Mouse (Mus musculus) brain, embryonic 14.5 days (tissue): ENCODE measurements at regions not wholly inside any gene's neighbourhood (a gene's known extent, or its start where the extent isn't known, plus 50 kb on each side); places are given as distances from the start of the nearest gene placed in this dataset.

Experiments
- CTCF ChIP-seq: fragments of 200-500 bp; IDR thresholded peaks from 2 replicates; pipeline ENCODE4 v1.5.1; 2012; ENCODE audit warnings: inconsistent platforms, mild to moderate bottlenecking, moderate library complexity, borderline replicate concordance; ENCODE audit not compliant: insufficient read depth, insufficient read length; ENCODE audit errors: extremely low read depth
- POLR2A ChIP-seq: fragments of 200-500 bp; IDR thresholded peaks from 2 replicates; pipeline ENCODE4 v1.6.1; 2012; ENCODE audit warnings: mild to moderate bottlenecking, inconsistent platforms, borderline replicate concordance; ENCODE audit not compliant: poor library complexity, insufficient read depth, insufficient read length, severe bottlenecking; ENCODE audit errors: extremely low read depth

DNA sequence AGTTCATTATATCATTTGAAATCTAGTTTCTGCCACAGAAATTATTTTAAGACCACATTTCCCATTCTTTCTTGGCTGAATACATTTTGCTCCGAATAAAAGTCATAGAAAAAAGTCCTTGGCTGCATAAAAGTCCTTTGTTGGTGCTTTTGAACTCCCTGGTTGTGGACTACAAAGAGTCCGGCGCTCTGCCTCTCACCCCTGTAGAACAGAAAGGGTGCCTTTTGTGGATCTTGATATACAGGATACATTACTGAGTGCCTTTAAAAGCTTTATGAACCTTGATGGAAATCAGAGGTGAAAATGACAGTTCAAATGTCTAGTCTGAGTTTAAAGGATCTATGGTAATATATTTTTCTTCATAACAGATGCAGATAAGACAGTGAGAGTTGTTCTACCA lies 355.5 kb downstream of the Anxa1 start:
- no peak for TF ChIP-seq POLR2A
- no peak for TF ChIP-seq CTCF
